Mouse (Mus musculus): ENCODE results near the gene Axl. TPM values are rescaled to one million over a fixed set of nuclear protein-coding genes. Genes with fewer than 3 reads are reported as not detected.
A peak's percentile ranks its signal among the peaks of the same experiment; 100 is the strongest.
"Not testable (repeated sequence)": the region's sequence is repeated elsewhere in the genome, so short reads cannot be mapped to it uniquely, and the experiment has no call there.

The Axl gene
- polyA plus RNA-seq, 1 experiment = 18.0 TPM

GRCm38 (mm10) chr7:25731294-25732055, 57.0 kb downstream of the Axl start:
- Histone ChIP-seq H3K4me3 (replicated peaks) (peak overlapping the region; percentile 50), H3K27me3 (replicated peaks) (no peaks in the 10 kb centered on the region), H3K9me3 (no peaks in the 10 kb centered on the region), H3K36me3 (replicated peaks; ENCODE audit: low read length) (peaks cover 96% of the 10 kb centered on the region), H3K4me1 (peaks cover 91% of the 10 kb centered on the region)
- TF ChIP-seq FLI1 (IDR thresholded peaks at IDR 0.05; ENCODE audit: low read length) = no peak
- no peak for TF ChIP-seq GATA1 (IDR thresholded peaks at IDR 0.05; ENCODE audit: borderline replicate concordance, low read length)

GRCm38 (mm10) chr7:25729862-25730261, 58.6 kb downstream of the Axl start:
- Histone ChIP-seq H3K9me3 (no peaks in the 10 kb centered on the region), H3K27me3 (replicated peaks) (no peaks in the 10 kb centered on the region), H3K36me3 (replicated peaks; ENCODE audit: low read length) (peaks cover 96% of the 10 kb centered on the region), H3K4me1 (peaks cover 92% of the 10 kb centered on the region), H3K4me3 (replicated peaks) (peak overlapping the region; percentile 53)
- TF ChIP-seq FLI1 (IDR thresholded peaks at IDR 0.05; ENCODE audit: low read length) = no peak
- TF ChIP-seq GATA1 (IDR thresholded peaks at IDR 0.05; ENCODE audit: borderline replicate concordance, low read length) = no peak

- Histone ChIP-seq H3K9me3 (no peaks in the 10 kb centered on the region), H3K4me3 (replicated peaks) (peak overlapping the region; percentile 53), H3K4me1 (peaks cover 92% of the 10 kb centered on the region), H3K36me3 (replicated peaks; ENCODE audit: low read length) (peaks cover 96% of the 10 kb centered on the region), H3K27me3 (replicated peaks) (no peaks in the 10 kb centered on the region)
- TF ChIP-seq FLI1 (IDR thresholded peaks at IDR 0.05; ENCODE audit: low read length) (no peak), GATA1 (IDR thresholded peaks at IDR 0.05; ENCODE audit: borderline replicate concordance, low read length) (0 out of 3 replicates have a peak, but pooled peaks have one; percentile 30)
These were observed 59.1 kb downstream of the Axl start for GRCm38 (mm10) chr7:25729396-25729795.

GRCm38 (mm10) chr7:25727800-25728199, 60.7 kb downstream of the Axl start:
- TF ChIP-seq GATA1 (IDR thresholded peaks at IDR 0.05; ENCODE audit: borderline replicate concordance, low read length) = no peak
- no peak for TF ChIP-seq FLI1 (IDR thresholded peaks at IDR 0.05; ENCODE audit: low read length)
- H3K4me1 ChIP-seq = peaks cover 92% of the 10 kb centered on the region

GRCm38 (mm10) chr7:25725886-25726285, 62.6 kb downstream of the Axl start:
- Histone ChIP-seq H3K4me3 (replicated peaks) (no peak overlapping the region), H3K27me3 (replicated peaks) (no peaks in the 10 kb centered on the region), H3K9me3 (no peaks in the 10 kb centered on the region), H3K36me3 (replicated peaks; ENCODE audit: low read length) (peaks cover 92% of the 10 kb centered on the region), H3K4me1 (peaks cover 92% of the 10 kb centered on the region)
- TF ChIP-seq FLI1 (IDR thresholded peaks at IDR 0.05; ENCODE audit: low read length) (no peak), GATA1 (IDR thresholded peaks at IDR 0.05; ENCODE audit: borderline replicate concordance, low read length) (no peak)

More at GRCm38 (mm10) chr7:25727800-25728199, 60.7 kb downstream of the Axl start:
- Histone ChIP-seq H3K36me3 (replicated peaks; ENCODE audit: low read length) (peaks cover 96% of the 10 kb centered on the region), H3K27me3 (replicated peaks) (no peaks in the 10 kb centered on the region), H3K9me3 (no peaks in the 10 kb centered on the region), H3K4me3 (replicated peaks) (no peak overlapping the region)

GRCm38 (mm10) chr7:25721776-25722175, 66.7 kb downstream of the Axl start:
- not testable (repeated sequence) for H3K27me3 ChIP-seq (replicated peaks); H3K4me3 ChIP-seq (replicated peaks); H3K9me3 ChIP-seq
- Histone ChIP-seq H3K36me3 (replicated peaks; ENCODE audit: low read length) (peaks cover 74% of the 10 kb centered on the region), H3K4me1 (peaks cover 97% of the 10 kb centered on the region)

- H3K9me3 ChIP-seq = no peaks in the 10 kb centered on the region
- H3K4me3 ChIP-seq (replicated peaks) = peak overlapping the region; percentile 73
- peaks cover 74% of the 10 kb centered on the region for H3K36me3 ChIP-seq (replicated peaks; ENCODE audit: low read length)
- H3K4me1 ChIP-seq = peaks cover 97% of the 10 kb centered on the region
- TF ChIP-seq FLI1 (IDR thresholded peaks at IDR 0.05; ENCODE audit: low read length) (no peak), GATA1 (IDR thresholded peaks at IDR 0.05; ENCODE audit: borderline replicate concordance, low read length) (no peak)
- H3K27me3 ChIP-seq (replicated peaks) = no peaks in the 10 kb centered on the region
These were observed 67.7 kb downstream of the Axl start for GRCm38 (mm10) chr7:25720760-25721159.

GRCm38 (mm10) chr7:25719761-25720610, 68.5 kb downstream of the Axl start:
- no peaks in the 10 kb centered on the region for H3K27me3 ChIP-seq (replicated peaks)
- H3K36me3 ChIP-seq (replicated peaks; ENCODE audit: low read length) = peaks cover 74% of the 10 kb centered on the region
- H3K4me3 ChIP-seq (replicated peaks) = peak overlapping the region; percentile 46
- no peak for TF ChIP-seq FLI1 (IDR thresholded peaks at IDR 0.05; ENCODE audit: low read length)
- no peak for TF ChIP-seq GATA1 (IDR thresholded peaks at IDR 0.05; ENCODE audit: borderline replicate concordance, low read length)
- peaks cover 97% of the 10 kb centered on the region for H3K4me1 ChIP-seq
- H3K9me3 ChIP-seq = no peaks in the 10 kb centered on the region

GRCm38 (mm10) chr7:25718788-25719417, 69.6 kb downstream of the Axl start, which contains the start of gene Ccdc97:
Gene Ccdc97 (minus strand): TSS chr7:25719088.
- Histone ChIP-seq H3K4me1 (peaks cover 97% of the 10 kb centered on the region), H3K9me3 (no peaks in the 10 kb centered on the region), H3K4me3 (replicated peaks) (peak within 1 kb of the TSS; percentile 95), H3K36me3 (replicated peaks; ENCODE audit: low read length) (peaks cover 74% of the 10 kb centered on the region), H3K27me3 (replicated peaks) (no peaks in the 10 kb centered on the region)
- TF ChIP-seq FLI1 (IDR thresholded peaks at IDR 0.05; ENCODE audit: low read length) (peak; percentile 92), GATA1 (IDR thresholded peaks at IDR 0.05; ENCODE audit: borderline replicate concordance, low read length) (no peak)
